Mouse (Mus musculus): Measurements from ENCODE around the gene Atm. TPM values are rescaled to one million over a fixed set of nuclear protein-coding genes. Genes with fewer than 3 reads are reported as not detected.
A peak's percentile ranks its signal among the peaks of the same experiment; 100 is the strongest.

Atm gene
- total RNA-seq, 1 experiment: 31.4 TPM

GRCm38 (mm10) chr9:53408548-53408947 is 128.0 kb downstream of the Atm start:
- H3K4me1 ChIP-seq (ENCODE audit: control insufficient read depth in 2 of 2, insufficient read depth in 2 of 2, low read length in 2 of 2, poor library complexity in 1 of 2): peaks cover 0 to 2% of the 10 kb centered on the region in 2 experiments; a peak in 2 of 4 replicates
- H3K4me3 ChIP-seq (ENCODE audit: insufficient read depth in 1 of 2, low read depth in 1 of 2, low read length in 2 of 2, poor library complexity in 1 of 2, severe bottlenecking in 1 of 2): no peak overlapping the region
- H3K9me3 ChIP-seq (ENCODE audit: control insufficient read depth, insufficient read depth, low read depth, low read length): no peaks in the 10 kb centered on the region
- no peaks in the 10 kb centered on the region for H3K36me3 ChIP-seq (ENCODE audit: control insufficient read depth, insufficient read depth, low read length, poor library complexity, severe bottlenecking)
- DNase-seq (ENCODE audit: low read depth, low spot score): no peak
- no peak for TF ChIP-seq HCFC1 (IDR thresholded peaks at IDR 0.05; ENCODE audit: borderline replicate concordance, insufficient read depth, low read length)
- TF ChIP-seq MAFK (IDR thresholded peaks at IDR 0.05; ENCODE audit: insufficient read depth, low read depth, low read length): no peak
- no peak for TF ChIP-seq ZC3H11A (IDR thresholded peaks at IDR 0.05; ENCODE audit: borderline replicate concordance, low read depth, low read length)
- no peak for TF ChIP-seq ZNF384 (IDR thresholded peaks at IDR 0.05; ENCODE audit: low read depth, low read length)
- TF ChIP-seq CHD2 (IDR thresholded peaks at IDR 0.05; ENCODE audit: low read depth, low read length): no peak
- in situ Hi-C loops (cut with MboI; ENCODE audit: low sequenced_read_pairs in 2 of 2, unreplicated experiment in 2 of 2): no loop called here
- H3K27ac ChIP-seq (ENCODE audit: insufficient read depth, low read depth, low read length, poor library complexity, severe bottlenecking): no peak overlapping the region
- no peak overlapping the region for H3K9ac ChIP-seq (ENCODE audit: insufficient read depth, low read depth, low read length, poor library complexity, severe bottlenecking)

- DNase-seq (ENCODE audit: low read depth, low spot score): peak; percentile 94
- TF ChIP-seq HCFC1 (IDR thresholded peaks at IDR 0.05; ENCODE audit: borderline replicate concordance, insufficient read depth, low read length) (0 out of 2 replicates have a peak, but pooled peaks have one; percentile 16), ZC3H11A (IDR thresholded peaks at IDR 0.05; ENCODE audit: borderline replicate concordance, low read depth, low read length) (no peak), MAFK (IDR thresholded peaks at IDR 0.05; ENCODE audit: insufficient read depth, low read depth, low read length) (no peak)
- in situ Hi-C loops (cut with MboI; ENCODE audit: low sequenced_read_pairs in 2 of 2, unreplicated experiment in 2 of 2): no loop called here
- Histone ChIP-seq H3K9ac (ENCODE audit: insufficient read depth, low read depth, low read length, poor library complexity, severe bottlenecking) (peak overlapping the region; percentile 80), H3K4me3 (ENCODE audit: insufficient read depth in 1 of 2, low read depth in 1 of 2, low read length in 2 of 2, poor library complexity in 1 of 2, severe bottlenecking in 1 of 2) (peak overlapping the region; percentile 64 to 76), H3K27ac (ENCODE audit: insufficient read depth, low read depth, low read length, poor library complexity, severe bottlenecking) (peak overlapping the region; percentile 48; the same call in 1 of the 2 replicates), H3K4me1 (ENCODE audit: control insufficient read depth in 2 of 2, insufficient read depth in 2 of 2, low read length in 2 of 2, poor library complexity in 1 of 2) (peaks cover 4 to 7% of the 10 kb centered on the region in 2 experiments), H3K9me3 (ENCODE audit: control insufficient read depth, insufficient read depth, low read depth, low read length) (no peaks in the 10 kb centered on the region), H3K36me3 (ENCODE audit: control insufficient read depth, insufficient read depth, low read length, poor library complexity, severe bottlenecking) (no peaks in the 10 kb centered on the region)
These were observed 131.5 kb downstream of the Atm start for GRCm38 (mm10) chr9:53404753-53405722.

- Histone ChIP-seq H3K9ac (ENCODE audit: insufficient read depth, low read depth, low read length, poor library complexity, severe bottlenecking) (peak overlapping the region; percentile 82), H3K36me3 (ENCODE audit: control insufficient read depth, insufficient read depth, low read length, poor library complexity, severe bottlenecking) (no peaks in the 10 kb centered on the region; the same call in 1 of the 2 replicates), H3K4me1 (ENCODE audit: control insufficient read depth in 2 of 2, insufficient read depth in 2 of 2, low read length in 2 of 2, poor library complexity in 1 of 2) (peaks cover 4 to 7% of the 10 kb centered on the region in 2 experiments), H3K4me3 (ENCODE audit: insufficient read depth in 1 of 2, low read depth in 1 of 2, low read length in 2 of 2, poor library complexity in 1 of 2, severe bottlenecking in 1 of 2) (peak overlapping the region; percentile 71 to 76), H3K9me3 (ENCODE audit: control insufficient read depth, insufficient read depth, low read depth, low read length) (no peaks in the 10 kb centered on the region), H3K27ac (ENCODE audit: insufficient read depth, low read depth, low read length, poor library complexity, severe bottlenecking) (no peak overlapping the region; the same call in 1 of the 2 replicates)
- TF ChIP-seq HCFC1 (IDR thresholded peaks at IDR 0.05; ENCODE audit: borderline replicate concordance, insufficient read depth, low read length): 0 out of 2 replicates have a peak, but pooled peaks have one; percentile 32
- TF ChIP-seq MAFK (IDR thresholded peaks at IDR 0.05; ENCODE audit: insufficient read depth, low read depth, low read length): no peak
- no peak for TF ChIP-seq ZC3H11A (IDR thresholded peaks at IDR 0.05; ENCODE audit: borderline replicate concordance, low read depth, low read length)
- TF ChIP-seq ZNF384 (IDR thresholded peaks at IDR 0.05; ENCODE audit: low read depth, low read length): peak; percentile 66
- peak; percentile 47; the same call in 1 of the 2 replicates for TF ChIP-seq CHD2 (IDR thresholded peaks at IDR 0.05; ENCODE audit: low read depth, low read length)
- in situ Hi-C loops (cut with MboI; ENCODE audit: low sequenced_read_pairs in 2 of 2, unreplicated experiment in 2 of 2): no loop called here
- DNase-seq (ENCODE audit: low read depth, low spot score): peak; percentile 68
These were observed 132.3 kb downstream of the Atm start for GRCm38 (mm10) chr9:53404050-53404752.

- DNase-seq (ENCODE audit: low read depth, low spot score): no peak
- Histone ChIP-seq H3K4me3 (ENCODE audit: insufficient read depth in 1 of 2, low read depth in 1 of 2, low read length in 2 of 2, poor library complexity in 1 of 2, severe bottlenecking in 1 of 2) (peak overlapping the region; percentile 18 to 76), H3K36me3 (ENCODE audit: control insufficient read depth, insufficient read depth, low read length, poor library complexity, severe bottlenecking) (no peaks in the 10 kb centered on the region; the same call in 1 of the 2 replicates), H3K4me1 (ENCODE audit: control insufficient read depth in 2 of 2, insufficient read depth in 2 of 2, low read length in 2 of 2, poor library complexity in 1 of 2) (peaks cover 5 to 7% of the 10 kb centered on the region in 2 experiments), H3K9ac (ENCODE audit: insufficient read depth, low read depth, low read length, poor library complexity, severe bottlenecking) (peak overlapping the region; percentile 65), H3K27ac (ENCODE audit: insufficient read depth, low read depth, low read length, poor library complexity, severe bottlenecking) (no peak overlapping the region; the same call in 1 of the 2 replicates), H3K9me3 (ENCODE audit: control insufficient read depth, insufficient read depth, low read depth, low read length) (no peaks in the 10 kb centered on the region)
- in situ Hi-C loops (cut with MboI; ENCODE audit: low sequenced_read_pairs in 2 of 2, unreplicated experiment in 2 of 2): no loop called here
- TF ChIP-seq ZC3H11A (IDR thresholded peaks at IDR 0.05; ENCODE audit: borderline replicate concordance, low read depth, low read length) (no peak), HCFC1 (IDR thresholded peaks at IDR 0.05; ENCODE audit: borderline replicate concordance, insufficient read depth, low read length) (no peak), ZNF384 (IDR thresholded peaks at IDR 0.05; ENCODE audit: low read depth, low read length) (no peak), MAFK (IDR thresholded peaks at IDR 0.05; ENCODE audit: insufficient read depth, low read depth, low read length) (no peak), CHD2 (IDR thresholded peaks at IDR 0.05; ENCODE audit: low read depth, low read length) (no peak)
These were observed 133.5 kb downstream of the Atm start for GRCm38 (mm10) chr9:53402991-53403390.

All from ES-E14 (cell line).